Mouse (Mus musculus) ES-E14 (cell line): Measurements from ENCODE around the gene Pcnx2.

Experiments used
- CHD2 ChIP-seq: IDR thresholded peaks from 2 replicates; pipeline ENCODE4 v1.6.1; 2014; ENCODE audit warnings: mild to moderate bottlenecking, low read depth, low read length, inconsistent platforms
- HCFC1 ChIP-seq: IDR thresholded peaks from 2 replicates; pipeline ENCODE4 v1.6.1; 2012; ENCODE audit warnings: low read length, inconsistent platforms, borderline replicate concordance; ENCODE audit not compliant: insufficient read depth
- MAFK ChIP-seq: IDR thresholded peaks from 2 replicates; pipeline ENCODE4 v1.6.1; 2014; ENCODE audit warnings: mild to moderate bottlenecking, low read depth, low read length, inconsistent platforms; ENCODE audit not compliant: insufficient read depth
- ZNF384 ChIP-seq: IDR thresholded peaks from 2 replicates; pipeline ENCODE4 v1.6.1; 2012; ENCODE audit warnings: low read depth, low read length, inconsistent platforms

DNA sequence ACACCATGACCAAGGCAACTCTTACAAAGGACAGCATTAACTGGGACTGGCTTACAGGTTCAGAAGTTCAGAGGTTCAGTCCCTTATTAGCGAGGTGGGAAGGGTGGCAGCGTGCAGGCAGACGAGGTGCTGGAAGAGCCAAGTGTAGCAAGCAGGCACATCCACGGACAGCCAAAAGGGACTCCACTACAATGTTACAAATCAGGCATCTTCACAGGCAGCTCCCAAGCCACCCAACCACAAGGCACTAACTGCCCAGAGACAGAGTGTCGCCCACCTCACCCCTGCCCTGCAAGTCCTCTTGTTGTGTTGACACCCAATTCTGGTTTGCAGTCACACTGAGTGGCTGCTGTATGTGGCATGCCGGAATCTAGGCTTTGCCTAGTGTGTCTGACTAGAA, 193.7 kb downstream of the Pcnx2 start:
- no peak for TF ChIP-seq CHD2
- no peak for TF ChIP-seq HCFC1
- TF ChIP-seq ZNF384 = no peak
- no peak for TF ChIP-seq MAFK
